Mouse (Mus musculus): ENCODE measurements around the gene Gm20696. TPM values are rescaled to one million over a fixed set of nuclear protein-coding genes. Genes with fewer than 3 reads are reported as not detected.

Gene Gm20696
- total RNA-seq, 2 experiments from 2014 or later, result 4.1 to 5.4 TPM

DNA sequence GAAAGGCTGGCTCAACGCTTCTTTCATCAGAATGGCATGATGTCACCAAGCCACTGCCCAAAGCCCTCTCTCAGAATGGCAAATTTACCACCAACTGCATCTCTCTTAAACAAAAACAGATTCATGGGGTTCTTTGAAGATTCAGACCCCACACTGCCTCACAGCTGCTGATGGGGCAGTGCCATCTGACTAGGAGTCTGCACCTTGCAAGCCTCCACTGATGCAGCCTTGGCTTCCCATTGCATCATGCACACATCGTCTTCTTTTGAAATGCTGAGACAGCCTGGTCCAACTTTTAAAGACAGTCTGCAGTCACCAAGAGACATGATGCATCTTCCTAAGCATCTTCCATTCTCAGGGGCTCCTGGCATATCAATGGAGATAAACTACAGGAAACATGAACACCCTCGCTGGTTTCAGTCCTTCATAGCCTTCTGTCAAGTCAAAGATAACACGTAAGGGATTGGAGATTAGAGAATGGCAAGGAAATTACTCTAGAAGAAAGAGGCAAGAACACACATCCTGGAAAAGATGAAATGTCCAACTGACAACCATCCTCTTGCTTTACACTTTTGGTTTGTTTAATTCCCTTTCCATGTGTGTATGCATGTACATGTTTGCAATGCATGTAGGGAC is 298.4 kb downstream of the Gm20696 start:
- DNase-seq (ENCODE audit: low spot score in 2 of 2), result no peak

DNA sequence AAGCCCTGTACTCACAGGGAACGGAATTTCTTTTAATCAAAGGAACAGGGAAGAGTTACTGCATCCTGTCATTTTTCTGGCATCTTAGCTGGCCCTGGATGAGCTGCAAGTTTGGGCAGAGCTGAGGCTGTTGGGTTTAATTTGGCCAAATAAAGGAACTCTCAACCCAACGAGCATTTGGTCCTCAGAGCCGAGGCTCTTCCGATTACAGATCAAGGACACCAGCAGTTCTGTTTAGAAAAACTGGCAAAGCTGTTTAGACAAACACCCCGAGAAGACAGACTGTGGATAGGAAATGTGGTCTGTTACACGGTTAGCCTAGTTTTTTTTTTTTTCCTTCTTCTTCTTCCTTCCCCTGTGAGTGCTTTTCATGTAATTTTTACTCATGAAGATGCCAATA is 302.1 kb downstream of the Gm20696 start:
- no peak for DNase-seq (ENCODE audit: low spot score in 2 of 2)

- DNase-seq (ENCODE audit: low spot score in 2 of 2), result no peak
Observed at GRCm38 (mm10) chr6:99360581-99360980, 306.0 kb downstream of the Gm20696 start.

GRCm38 (mm10) chr6:99359765-99360499 is 306.7 kb downstream of the Gm20696 start:
- DNase-seq (ENCODE audit: low spot score in 2 of 2), result no peak

- no peak for DNase-seq (ENCODE audit: low spot score in 2 of 2)
Observed at GRCm38 (mm10) chr6:99359036-99359698, 307.4 kb downstream of the Gm20696 start.

- DNase-seq (ENCODE audit: low spot score in 2 of 2), result no peak
Observed at GRCm38 (mm10) chr6:99357931-99358330, 308.7 kb downstream of the Gm20696 start.

GRCm38 (mm10) chr6:99354338-99354737 is 312.3 kb downstream of the Gm20696 start:
- no peak for DNase-seq (ENCODE audit: low spot score in 2 of 2)

- DNase-seq (ENCODE audit: low spot score in 2 of 2), result no peak
Observed at GRCm38 (mm10) chr6:99353441-99353840, 313.2 kb downstream of the Gm20696 start.

GRCm38 (mm10) chr6:99350566-99350965 is 316.0 kb downstream of the Gm20696 start:
- no peak for DNase-seq (ENCODE audit: low spot score in 2 of 2)

- DNase-seq (ENCODE audit: low spot score in 2 of 2), result no peak
Observed at GRCm38 (mm10) chr6:99350156-99350555, 316.4 kb downstream of the Gm20696 start.

DNA sequence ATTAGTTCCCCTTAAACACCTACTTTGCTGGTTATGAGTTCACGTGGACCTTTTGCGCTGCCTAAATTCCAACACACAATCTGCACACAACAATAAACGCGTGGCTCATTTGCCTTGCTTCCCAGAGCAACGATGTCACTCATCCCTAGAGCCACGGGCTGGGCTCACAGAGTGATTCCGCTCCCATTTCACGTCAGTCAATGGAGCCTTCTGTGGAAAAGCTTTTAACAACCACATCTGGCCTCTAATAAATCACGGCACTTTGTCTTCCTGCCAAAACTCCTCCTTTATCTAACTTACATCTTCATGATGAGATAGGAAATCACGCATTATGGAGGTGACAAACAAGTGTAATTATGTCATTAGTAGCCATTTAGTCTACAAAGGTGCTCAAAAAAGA is 318.8 kb downstream of the Gm20696 start:
- no peak for DNase-seq (ENCODE audit: low spot score in 2 of 2)

DNA sequence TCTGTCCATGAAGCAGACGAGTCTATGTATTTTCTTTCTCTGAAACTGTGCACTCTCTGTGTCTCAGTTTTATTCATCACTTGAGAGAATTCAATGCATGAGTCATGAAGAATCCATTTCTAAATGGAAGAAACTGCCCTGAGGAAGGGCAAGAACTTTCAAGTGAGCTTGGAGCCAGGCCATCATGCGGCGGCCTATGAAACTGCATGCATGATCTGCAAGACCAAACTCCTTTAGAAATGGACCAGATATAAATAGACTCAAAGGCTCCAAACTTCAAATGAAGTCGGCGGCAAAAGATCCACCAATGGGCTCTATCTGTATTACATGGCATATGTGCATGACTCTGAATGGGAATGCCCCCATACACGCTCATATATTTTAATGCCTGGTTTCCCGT is 321.6 kb downstream of the Gm20696 start:
- DNase-seq (ENCODE audit: low spot score in 2 of 2), result no peak

DNA sequence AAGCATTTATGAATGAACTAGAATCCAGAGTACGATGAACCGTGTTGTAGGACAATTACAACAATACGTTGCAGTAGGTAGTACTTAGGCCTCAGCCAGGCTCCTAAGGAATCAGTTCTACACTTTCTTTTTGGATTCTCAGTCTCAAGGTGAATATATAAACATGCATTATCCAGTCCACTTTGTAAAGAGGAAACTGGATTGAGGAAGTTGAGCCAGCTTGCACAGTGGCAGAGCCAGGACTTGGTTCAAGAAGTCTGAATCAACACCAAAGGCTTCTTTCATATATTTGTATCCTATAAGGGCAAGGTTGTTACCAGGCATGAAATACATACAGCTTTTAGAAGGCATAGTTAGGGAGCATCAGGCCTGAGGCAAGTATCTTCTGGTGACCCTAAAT is 322.2 kb downstream of the Gm20696 start:
- no peak for DNase-seq (ENCODE audit: low spot score in 2 of 2)

DNA sequence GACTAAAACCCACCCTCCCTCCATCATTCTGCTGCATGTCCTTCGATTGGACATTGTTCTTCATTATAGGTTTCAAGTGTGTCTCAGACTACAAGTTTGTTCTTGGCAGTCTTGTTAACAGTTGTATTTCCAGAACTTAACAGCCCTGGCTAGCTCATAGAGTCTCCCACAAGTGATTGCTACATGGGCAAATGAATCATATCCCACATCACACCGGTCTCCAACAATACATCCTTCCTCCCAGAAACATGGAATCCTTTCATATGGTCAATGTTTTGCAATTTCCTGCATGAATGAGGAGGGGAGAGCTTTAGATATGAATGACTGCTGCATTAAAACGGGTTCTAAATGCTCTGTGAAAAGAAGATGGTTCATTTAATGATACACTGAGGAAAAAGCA is 322.8 kb downstream of the Gm20696 start:
- DNase-seq (ENCODE audit: low spot score in 2 of 2), result no peak

GRCm38 (mm10) chr6:99342416-99342815 is 324.2 kb downstream of the Gm20696 start:
- no peak for DNase-seq (ENCODE audit: low spot score in 2 of 2)

DNA sequence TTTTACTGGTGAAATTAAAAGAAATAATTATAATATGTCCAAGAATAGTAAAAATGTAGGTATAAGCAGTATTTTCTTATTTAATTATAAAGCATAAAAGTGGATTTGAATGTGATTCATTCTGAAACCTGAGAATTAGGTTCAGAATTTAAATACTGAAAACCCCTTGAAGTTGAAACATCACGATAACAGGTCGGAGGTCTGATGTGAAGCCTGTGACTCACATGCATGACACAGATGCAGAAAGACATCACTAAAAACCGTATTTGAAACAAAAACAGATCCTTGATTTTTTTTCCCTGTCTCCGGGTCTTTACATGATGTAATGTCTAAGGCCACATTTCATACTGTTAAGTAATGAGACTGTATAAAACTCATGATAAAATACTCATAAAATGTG is 325.7 kb downstream of the Gm20696 start:
- DNase-seq (ENCODE audit: low spot score in 2 of 2), result no peak

- DNase-seq (ENCODE audit: low spot score in 2 of 2), result no peak
Observed at GRCm38 (mm10) chr6:99339986-99340721, 326.4 kb downstream of the Gm20696 start.

GRCm38 (mm10) chr6:99339343-99339620 is 327.3 kb downstream of the Gm20696 start:
- no peak for DNase-seq (ENCODE audit: low spot score in 2 of 2)

DNA sequence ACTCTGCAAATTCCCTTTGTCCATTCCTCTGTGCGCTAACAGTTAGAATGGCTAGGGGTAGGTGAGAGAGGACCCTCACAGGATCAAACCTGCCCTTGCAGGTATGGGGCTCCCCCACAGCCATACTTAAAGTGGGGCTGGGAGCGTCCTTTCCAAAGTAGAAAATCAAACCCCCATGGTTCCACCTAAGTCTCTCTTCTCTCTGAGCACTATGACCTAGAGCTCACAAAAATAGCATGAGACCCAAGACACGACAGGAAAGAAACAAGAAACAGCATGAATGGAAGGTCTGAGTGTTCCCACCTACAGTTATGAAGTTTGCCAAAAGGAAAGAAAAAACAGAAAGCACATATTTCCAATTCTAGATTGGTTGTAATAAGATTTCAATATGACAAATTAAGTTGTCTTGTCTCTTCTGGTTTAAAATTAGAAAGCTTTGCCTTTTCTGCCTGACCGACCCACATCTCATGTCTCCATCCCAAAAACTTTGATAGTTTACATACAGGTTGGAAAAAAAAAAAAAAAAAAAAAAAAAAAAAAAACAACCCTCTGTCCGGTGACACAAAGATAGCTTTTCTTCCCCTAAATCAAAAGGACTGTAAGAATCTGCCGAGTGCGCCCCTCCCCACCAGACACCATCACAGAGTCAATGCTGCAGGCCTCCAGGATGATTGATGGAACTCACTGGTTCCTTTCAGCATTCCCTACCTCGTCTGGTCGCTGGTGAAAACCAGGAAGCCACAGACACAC is 327.8 kb downstream of the Gm20696 start:
- DNase-seq (ENCODE audit: low spot score in 2 of 2), result no peak

DNA sequence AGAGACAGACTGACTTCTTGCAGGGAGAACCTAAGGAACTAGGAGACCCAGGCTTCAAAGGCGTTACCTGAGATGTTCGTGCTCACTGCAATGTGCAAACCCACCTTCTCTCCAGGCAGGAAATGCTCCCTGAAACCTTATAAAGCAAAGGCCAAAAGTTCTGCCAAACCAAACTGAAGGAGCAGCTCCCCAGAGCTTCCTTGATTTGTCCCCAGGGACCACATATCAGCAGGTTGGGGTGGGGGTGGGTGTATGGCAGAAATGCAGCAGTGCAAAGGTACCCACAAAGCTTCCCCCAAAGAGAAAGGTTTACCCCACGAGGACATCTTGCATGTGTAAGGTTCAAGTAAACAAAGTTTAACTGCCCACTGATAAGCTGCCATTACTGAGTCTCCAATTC is 328.4 kb downstream of the Gm20696 start:
- DNase-seq (ENCODE audit: low spot score in 2 of 2), result no peak

DNA sequence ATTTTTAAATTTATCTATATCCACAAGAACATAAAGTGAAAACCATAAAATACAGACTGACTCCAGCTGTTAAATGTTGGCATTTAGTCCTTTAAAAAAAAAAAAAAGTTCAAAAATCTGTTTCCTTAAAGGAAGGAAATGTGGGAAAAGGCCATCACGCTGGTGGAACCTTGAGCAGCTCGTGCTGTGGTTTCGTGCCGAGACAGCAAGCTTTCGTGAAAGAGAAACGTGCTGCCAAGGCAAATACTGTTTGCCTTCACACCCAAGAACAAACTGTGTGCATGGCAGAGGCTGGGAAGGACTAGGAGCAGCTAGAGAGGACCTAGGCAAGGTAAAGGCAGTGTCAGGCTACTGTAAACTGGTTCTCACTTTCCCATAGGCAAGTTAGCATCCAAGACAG is 329.0 kb downstream of the Gm20696 start:
- DNase-seq (ENCODE audit: low spot score in 2 of 2), result no peak
